Mouse (Mus musculus): ENCODE measurements around the gene Cdc20b. TPM values are rescaled to one million over a fixed set of nuclear protein-coding genes. Genes with fewer than 3 reads are reported as not detected.

The Cdc20b gene
- not detected in 2 replicates for polyA plus RNA-seq (2012; ENCODE audit: insufficient read depth, low replicate concordance)

GRCm38 (mm10) chr13:113034950-113035421 lies at the start of gene Cdc20b:
Gene Cdc20b, plus strand, starts transcription at chr13:113035111.
- H3K27me3 ChIP-seq (replicated peaks) = peaks cover 67% of the 10 kb centered on the region

GRCm38 (mm10) chr13:112985605-112986450 lies 49.1 kb upstream of the Cdc20b start:
- Histone ChIP-seq H3K27me3 (replicated peaks) (peaks cover 79% of the 10 kb centered on the region), H3K36me3 (replicated peaks; ENCODE audit: low read length) (no peaks in the 10 kb centered on the region), H3K9me3 (no peaks in the 10 kb centered on the region; the same call in 1 of the 2 replicates), H3K4me1 (peaks cover 49% of the 10 kb centered on the region), H3K4me3 (replicated peaks) (no peak overlapping the region)
- TF ChIP-seq FLI1 (IDR thresholded peaks at IDR 0.05; ENCODE audit: low read length) = no peak

More at GRCm38 (mm10) chr13:113034950-113035421, at the start of gene Cdc20b:
- peak within 1 kb of the TSS; percentile 91 for H3K4me3 ChIP-seq (replicated peaks)
- no peaks in the 10 kb centered on the region for H3K36me3 ChIP-seq (replicated peaks; ENCODE audit: low read length)
- no peaks in the 10 kb centered on the region for H3K9me3 ChIP-seq
- H3K4me1 ChIP-seq = peaks cover 38% of the 10 kb centered on the region
- TF ChIP-seq FLI1 (IDR thresholded peaks at IDR 0.05; ENCODE audit: low read length) (no peak), GATA1 (IDR thresholded peaks at IDR 0.05; ENCODE audit: borderline replicate concordance, low read length) (no peak)

- Histone ChIP-seq H3K4me3 (replicated peaks) (peak overlapping the region; percentile 3), H3K36me3 (replicated peaks; ENCODE audit: low read length) (no peaks in the 10 kb centered on the region), H3K27me3 (replicated peaks) (peaks cover 81% of the 10 kb centered on the region), H3K4me1 (peaks cover 51% of the 10 kb centered on the region), H3K9me3 (no peaks in the 10 kb centered on the region; the same call in 1 of the 2 replicates)
- TF ChIP-seq GATA1 (IDR thresholded peaks at IDR 0.05; ENCODE audit: borderline replicate concordance, low read length) = no peak
- TF ChIP-seq FLI1 (IDR thresholded peaks at IDR 0.05; ENCODE audit: low read length) = no peak
Measured at GRCm38 (mm10) chr13:112986451-112986950, 48.4 kb upstream of the Cdc20b start.

GRCm38 (mm10) chr13:112987532-112987943 lies 47.4 kb upstream of the Cdc20b start, which contains the start of gene Ccno:
Gene Ccno, plus strand, starts transcription at chr13:112987802.
- peaks cover 81% of the 10 kb centered on the region for H3K27me3 ChIP-seq (replicated peaks)
- H3K4me3 ChIP-seq (replicated peaks) = peak within 1 kb of the TSS; percentile 92
- H3K36me3 ChIP-seq (replicated peaks; ENCODE audit: low read length) = no peaks in the 10 kb centered on the region
- TF ChIP-seq FLI1 (IDR thresholded peaks at IDR 0.05; ENCODE audit: low read length) = no peak
- no peak for TF ChIP-seq GATA1 (IDR thresholded peaks at IDR 0.05; ENCODE audit: borderline replicate concordance, low read length)
- H3K4me1 ChIP-seq = peaks cover 51% of the 10 kb centered on the region
- no peaks in the 10 kb centered on the region; the same call in 1 of the 2 replicates for H3K9me3 ChIP-seq

- H3K4me3 ChIP-seq (replicated peaks) = peak overlapping the region; percentile 92
- H3K27me3 ChIP-seq (replicated peaks) = peaks cover 84% of the 10 kb centered on the region
- TF ChIP-seq GATA1 (IDR thresholded peaks at IDR 0.05; ENCODE audit: borderline replicate concordance, low read length) (no peak), FLI1 (IDR thresholded peaks at IDR 0.05; ENCODE audit: low read length) (no peak)
- peaks cover 51% of the 10 kb centered on the region for H3K4me1 ChIP-seq
- no peaks in the 10 kb centered on the region for H3K36me3 ChIP-seq (replicated peaks; ENCODE audit: low read length)
- H3K9me3 ChIP-seq = no peaks in the 10 kb centered on the region; the same call in 1 of the 2 replicates
Measured at GRCm38 (mm10) chr13:112987991-112988390, 46.9 kb upstream of the Cdc20b start.

GRCm38 (mm10) chr13:112988866-112989265 lies 46.0 kb upstream of the Cdc20b start:
- H3K4me1 ChIP-seq = peaks cover 59% of the 10 kb centered on the region
- peaks cover 89% of the 10 kb centered on the region for H3K27me3 ChIP-seq (replicated peaks)
- no peaks in the 10 kb centered on the region; the same call in 1 of the 2 replicates for H3K9me3 ChIP-seq
- H3K4me3 ChIP-seq (replicated peaks) = peak overlapping the region; percentile 92
- H3K36me3 ChIP-seq (replicated peaks; ENCODE audit: low read length) = no peaks in the 10 kb centered on the region
- TF ChIP-seq FLI1 (IDR thresholded peaks at IDR 0.05; ENCODE audit: low read length) = no peak
- TF ChIP-seq GATA1 (IDR thresholded peaks at IDR 0.05; ENCODE audit: borderline replicate concordance, low read length) = no peak

GRCm38 (mm10) chr13:112989541-112989940 lies 45.4 kb upstream of the Cdc20b start:
- Histone ChIP-seq H3K4me1 (peaks cover 65% of the 10 kb centered on the region), H3K27me3 (replicated peaks) (peaks cover 89% of the 10 kb centered on the region)
- TF ChIP-seq FLI1 (IDR thresholded peaks at IDR 0.05; ENCODE audit: low read length) = no peak
- TF ChIP-seq GATA1 (IDR thresholded peaks at IDR 0.05; ENCODE audit: borderline replicate concordance, low read length) = no peak

GRCm38 (mm10) chr13:112990346-112990745 lies 44.6 kb upstream of the Cdc20b start:
- TF ChIP-seq GATA1 (IDR thresholded peaks at IDR 0.05; ENCODE audit: borderline replicate concordance, low read length) (no peak), FLI1 (IDR thresholded peaks at IDR 0.05; ENCODE audit: low read length) (no peak)
- H3K9me3 ChIP-seq = no peaks in the 10 kb centered on the region; the same call in 1 of the 2 replicates
- H3K36me3 ChIP-seq (replicated peaks; ENCODE audit: low read length) = no peaks in the 10 kb centered on the region
- peaks cover 66% of the 10 kb centered on the region for H3K4me1 ChIP-seq
- peaks cover 95% of the 10 kb centered on the region for H3K27me3 ChIP-seq (replicated peaks)
- peak overlapping the region; percentile 34 for H3K4me3 ChIP-seq (replicated peaks)

More at GRCm38 (mm10) chr13:112989541-112989940, 45.4 kb upstream of the Cdc20b start:
- H3K4me3 ChIP-seq (replicated peaks) = peak overlapping the region; percentile 85
- H3K36me3 ChIP-seq (replicated peaks; ENCODE audit: low read length) = no peaks in the 10 kb centered on the region
- no peaks in the 10 kb centered on the region; the same call in 1 of the 2 replicates for H3K9me3 ChIP-seq

GRCm38 (mm10) chr13:112993531-112994152 lies 41.3 kb upstream of the Cdc20b start, which contains the start of gene Mcidas:
Gene Mcidas, plus strand, starts transcription at chr13:112993845.
- Histone ChIP-seq H3K9me3 (no peaks in the 10 kb centered on the region; the same call in 1 of the 2 replicates), H3K27me3 (replicated peaks) (peaks cover 93% of the 10 kb centered on the region), H3K36me3 (replicated peaks; ENCODE audit: low read length) (no peaks in the 10 kb centered on the region), H3K4me1 (peaks cover 45% of the 10 kb centered on the region), H3K4me3 (replicated peaks) (peak within 1 kb of the TSS; percentile 89)
- TF ChIP-seq GATA1 (IDR thresholded peaks at IDR 0.05; ENCODE audit: borderline replicate concordance, low read length) = no peak
- TF ChIP-seq FLI1 (IDR thresholded peaks at IDR 0.05; ENCODE audit: low read length) = no peak
